Mouse (Mus musculus) yolk sac, embryonic 10.5 days (tissue): Measurements from ENCODE around the gene 4632433K11Rik.

Experiments
- DNase-seq: peaks from one replicate; pipeline ENCODE4 v3.0.0-alpha.2; 2017; ENCODE audit warnings: low spot score

4632433K11Rik gene

GRCm38 (mm10) chr7:5020000-5020681, 13.8 kb upstream of the 4632433K11Rik start, which contains the start of the genes Zfp865 and Ccdc106:
TSS of gene Zfp865 (plus strand) at chr7:5020376.
TSS of gene Ccdc106 (plus strand) at chr7:5020553.
- peak; percentile 99 for DNase-seq

- no peak for DNase-seq
Measured at GRCm38 (mm10) chr7:5020685-5021084, 13.2 kb upstream of the 4632433K11Rik start.

- no peak for DNase-seq
Measured at GRCm38 (mm10) chr7:5021197-5021596, 12.7 kb upstream of the 4632433K11Rik start.

- DNase-seq = no peak
Measured at GRCm38 (mm10) chr7:5029543-5029942, 4.4 kb upstream of the 4632433K11Rik start.

- no peak for DNase-seq
Measured at GRCm38 (mm10) chr7:5029946-5030345, 4.0 kb upstream of the 4632433K11Rik start.

GRCm38 (mm10) chr7:5030554-5031275, 3.2 kb upstream of the 4632433K11Rik start:
- no peak for DNase-seq

- no peak for DNase-seq
Measured at GRCm38 (mm10) chr7:5031496-5031895, 2.4 kb upstream of the 4632433K11Rik start.

GRCm38 (mm10) chr7:5035628-5036027, 1.7 kb downstream of the 4632433K11Rik start:
- DNase-seq = no peak

- DNase-seq = no peak
Measured at GRCm38 (mm10) chr7:5036136-5036535, 2.2 kb downstream of the 4632433K11Rik start.

- no peak for DNase-seq
Measured at GRCm38 (mm10) chr7:5037026-5037425, 3.1 kb downstream of the 4632433K11Rik start.

- DNase-seq = no peak
Measured at GRCm38 (mm10) chr7:5037467-5037866, 3.5 kb downstream of the 4632433K11Rik start.

- DNase-seq = peak; percentile 94
Measured at GRCm38 (mm10) chr7:5038109-5038732, 4.3 kb downstream of the 4632433K11Rik start, which contains the start of gene Zfp784. TSS of gene Zfp784 (minus strand) at chr7:5038446.

- DNase-seq = no peak
Measured at GRCm38 (mm10) chr7:5038940-5039339, 5.0 kb downstream of the 4632433K11Rik start.

- DNase-seq = no peak
Measured at GRCm38 (mm10) chr7:5044981-5045380, 11.1 kb downstream of the 4632433K11Rik start.

- DNase-seq = no peak
Measured at GRCm38 (mm10) chr7:5046112-5046511, 12.2 kb downstream of the 4632433K11Rik start.

- DNase-seq = no peak
Measured at GRCm38 (mm10) chr7:5047313-5047712, 13.4 kb downstream of the 4632433K11Rik start.

GRCm38 (mm10) chr7:5051193-5052192, 17.6 kb downstream of the 4632433K11Rik start, which contains the start of gene Zfp580:
TSS of gene Zfp580 (plus strand) at chr7:5051538.
- peak; percentile 68 for DNase-seq

GRCm38 (mm10) chr7:5052438-5052837, 18.5 kb downstream of the 4632433K11Rik start:
- DNase-seq = no peak

- no peak for DNase-seq
Measured at GRCm38 (mm10) chr7:5052931-5053343, 19.0 kb downstream of the 4632433K11Rik start.

GRCm38 (mm10) chr7:5053456-5054179, 19.7 kb downstream of the 4632433K11Rik start:
- no peak for DNase-seq
